Mouse (Mus musculus) stomach, postnatal 0 days (tissue): ENCODE measurements around the gene Zfp846. TPM values are rescaled to one million over a fixed set of nuclear protein-coding genes. Genes with fewer than 3 reads are reported as not detected.
"Not testable (repeated sequence)": the region's sequence is repeated elsewhere in the genome, so short reads cannot be mapped to it uniquely, and the experiment has no call there.

Experiments
- ATAC-seq: fragments of 200-750 bp; cut with Nextera tagmentation; 2 replicates; pipeline ENCODE4 v1.8.0; 2017; ENCODE audit not compliant: low FRiP score, low TSS enrichment
- DNase-seq: peaks from one replicate; pipeline ENCODE4 v3.0.0-alpha.2; 2016; ENCODE audit warnings: low spot score
- H3K27ac ChIP-seq: fragments of 300-500 bp; sonication (generic); replicated peaks from 2 replicates; pipeline ENCODE4 v1.5.1; 2014; ENCODE audit warnings: mild to moderate bottlenecking, control low read depth
- H3K27me3 ChIP-seq: fragments of 300-500 bp; sonication (generic); 2 replicates; pipeline ENCODE4 v1.6.1; 2014; ENCODE audit warnings: low read length; ENCODE audit not compliant: control insufficient read depth, insufficient read depth
- H3K36me3 ChIP-seq: fragments of 300-500 bp; sonication (generic); 2 replicates; pipeline ENCODE4 v1.6.1; 2014; ENCODE audit warnings: low read length, mixed read lengths; ENCODE audit not compliant: control insufficient read depth, insufficient read depth
- H3K4me1 ChIP-seq: fragments of 300-500 bp; sonication (generic); replicated peaks from 2 replicates; pipeline ENCODE4 v1.6.1; 2014; ENCODE audit warnings: antibody characterized with exemption; ENCODE audit not compliant: control insufficient read depth, insufficient read depth
- H3K4me2 ChIP-seq: fragments of 300-500 bp; sonication (generic); replicated peaks from 2 replicates; pipeline ENCODE4 v1.6.1; 2014; ENCODE audit warnings: low read depth, mild to moderate bottlenecking, control low read depth, moderate library complexity
- H3K4me3 ChIP-seq: fragments of 300-500 bp; sonication (generic); 2 replicates; pipeline ENCODE4 v1.5.1; 2014; ENCODE audit warnings: low read depth, low read length, control low read depth
- H3K9ac ChIP-seq: fragments of 300-500 bp; sonication (generic); 2 replicates; pipeline ENCODE4 v1.6.1; 2014; ENCODE audit warnings: mild to moderate bottlenecking, low read length, control low read depth, mixed read lengths
- H3K9me3 ChIP-seq: fragments of 300-500 bp; sonication (generic); 2 replicates; pipeline ENCODE4 v1.6.1; 2016; ENCODE audit warnings: low read length; ENCODE audit not compliant: control insufficient read depth
- CTCF ChIP-seq: IDR thresholded peaks from 2 replicates; pipeline ENCODE4 v1.5.1; 2016; ENCODE audit warnings: antibody characterized with exemption, low read depth, mild to moderate bottlenecking, moderate library complexity
- EP300 ChIP-seq: optimal IDR thresholded peaks from 2 replicates; pipeline ENCODE3; 2016; ENCODE audit warnings: antibody characterized with exemption
- WGBS: fragments of 180-500 bp; shearing (Covaris S2); extraction: QIAGEN DNeasy Blood & Tissue Kit; methylation state at CpG from one replicate; pipeline ENCODE4 v1.1.7; 2014; 5-methylcytosine and 5-hydroxymethylcytosine counted together
- polyA plus RNA-seq: library from polyadenylated mRNA; unstranded; fragments of >200 nt; fragmentation: Nextera tagmentation; extraction: Ambion mirVana; gene quantifications from 2 replicates; pipeline ENCODE4 v1.2.1, GENCODE M21; 2015

Zfp846 gene
- polyA plus RNA-seq, 1 experiment from 2014 or later: 6.9 TPM

GRCm38 (mm10) chr9:20545151-20545550, 35.9 kb upstream of the Zfp846 start:
- Histone ChIP-seq H3K27me3 (no peaks in the 10 kb centered on the region), H3K9me3 (no peaks in the 10 kb centered on the region), H3K27ac (peak overlapping the region; percentile 92), H3K4me1 (no peaks in the 10 kb centered on the region), H3K9ac (peak overlapping the region; percentile 63), H3K36me3 (no peaks in the 10 kb centered on the region), H3K4me3 (peak overlapping the region; percentile 42), H3K4me2 (peak overlapping the region; percentile 64)
- WGBS: 19% methylated on average over 8 of the region's 8 CpGs
- ATAC-seq: 0 out of 2 replicates have a peak, but pooled peaks have one; percentile 47
- DNase-seq: peak; percentile 23
- TF ChIP-seq EP300: no peak
- TF ChIP-seq CTCF: peak; percentile 84

- Histone ChIP-seq H3K27me3 (no peaks in the 10 kb centered on the region), H3K4me3 (no peak overlapping the region), H3K4me1 (no peaks in the 10 kb centered on the region), H3K27ac (no peak overlapping the region), H3K4me2 (no peak overlapping the region), H3K9ac (no peak overlapping the region), H3K9me3 (no peaks in the 10 kb centered on the region), H3K36me3 (no peaks in the 10 kb centered on the region)
- ATAC-seq: no peak
- TF ChIP-seq CTCF (no peak), EP300 (no peak)
- 56% methylated on average over 5 of the region's 5 CpGs for WGBS
- no peak for DNase-seq
Measured at GRCm38 (mm10) chr9:20551781-20552275, 29.3 kb upstream of the Zfp846 start.

- Histone ChIP-seq H3K4me3 (no peak overlapping the region), H3K27ac (no peak overlapping the region), H3K27me3 (no peaks in the 10 kb centered on the region), H3K9ac (no peak overlapping the region), H3K4me1 (no peaks in the 10 kb centered on the region), H3K9me3 (no peaks in the 10 kb centered on the region), H3K4me2 (no peak overlapping the region), H3K36me3 (no peaks in the 10 kb centered on the region)
- ATAC-seq: no peak
- TF ChIP-seq CTCF (no peak), EP300 (no peak)
- no peak for DNase-seq
- WGBS: 78% methylated on average over 1 of the region's 1 CpGs
Measured at GRCm38 (mm10) chr9:20552698-20553097, 28.4 kb upstream of the Zfp846 start.

GRCm38 (mm10) chr9:20562177-20562576, 18.9 kb upstream of the Zfp846 start:
- Histone ChIP-seq H3K4me3 (no peak overlapping the region), H3K9me3 (no peaks in the 10 kb centered on the region), H3K36me3 (no peaks in the 10 kb centered on the region), H3K4me2 (no peak overlapping the region), H3K9ac (no peak overlapping the region), H3K27ac (no peak overlapping the region), H3K27me3 (no peaks in the 10 kb centered on the region), H3K4me1 (no peaks in the 10 kb centered on the region)
- DNase-seq (no peak), ATAC-seq (no peak)
- 77% methylated on average over 5 of the region's 5 CpGs for WGBS
- TF ChIP-seq CTCF (no peak), EP300 (no peak)

- not testable (repeated sequence) for H3K27me3 ChIP-seq, DNase-seq, H3K27ac ChIP-seq, H3K4me3 ChIP-seq, H3K4me2 ChIP-seq, ATAC-seq, H3K4me1 ChIP-seq, H3K36me3 ChIP-seq, H3K9ac ChIP-seq, H3K9me3 ChIP-seq
- 72% methylated on average over 3 of the region's 3 CpGs for WGBS
Measured at GRCm38 (mm10) chr9:20565326-20566030, 15.6 kb upstream of the Zfp846 start.

- Histone ChIP-seq H3K9ac (no peak overlapping the region), H3K4me1 (no peaks in the 10 kb centered on the region), H3K27ac (no peak overlapping the region), H3K36me3 (no peaks in the 10 kb centered on the region), H3K9me3 (no peaks in the 10 kb centered on the region), H3K4me3 (no peak overlapping the region), H3K4me2 (no peak overlapping the region), H3K27me3 (no peaks in the 10 kb centered on the region)
- ATAC-seq: no peak
- DNase-seq: no peak
- TF ChIP-seq EP300: no peak
- TF ChIP-seq CTCF: no peak
Measured at GRCm38 (mm10) chr9:20571060-20571459, 10.0 kb upstream of the Zfp846 start.
